Mouse (Mus musculus): ENCODE measurements around the gene Ifi47.

Gene Ifi47

GRCm38 (mm10) chr11:49090551-49090950 lies 14.2 kb downstream of the Ifi47 start:
- no peak for DNase-seq

GRCm38 (mm10) chr11:49091171-49091570 lies 14.8 kb downstream of the Ifi47 start:
- no peak for DNase-seq

- DNase-seq = no peak
Measured at GRCm38 (mm10) chr11:49092053-49092586, 15.7 kb downstream of the Ifi47 start.

GRCm38 (mm10) chr11:49092786-49093185 lies 16.4 kb downstream of the Ifi47 start:
- DNase-seq = no peak

- DNase-seq = no peak
Measured at GRCm38 (mm10) chr11:49093861-49094660, 17.7 kb downstream of the Ifi47 start.

- DNase-seq = no peak
Measured at GRCm38 (mm10) chr11:49095367-49095766, 19.0 kb downstream of the Ifi47 start.

GRCm38 (mm10) chr11:49100409-49100808 lies 24.0 kb downstream of the Ifi47 start:
- no peak for DNase-seq

GRCm38 (mm10) chr11:49101500-49101899 lies 25.1 kb downstream of the Ifi47 start:
- no peak for DNase-seq

GRCm38 (mm10) chr11:49103047-49103693 lies 26.8 kb downstream of the Ifi47 start:
- peak; percentile 75 for DNase-seq

- DNase-seq = no peak
Measured at GRCm38 (mm10) chr11:49105752-49106151, 29.4 kb downstream of the Ifi47 start.

- DNase-seq = no peak
Measured at GRCm38 (mm10) chr11:49107650-49108537, 31.5 kb downstream of the Ifi47 start.

GRCm38 (mm10) chr11:49108833-49109232 lies 32.4 kb downstream of the Ifi47 start:
- DNase-seq = no peak

- no peak for DNase-seq
Measured at GRCm38 (mm10) chr11:49111000-49111399, 34.6 kb downstream of the Ifi47 start.

GRCm38 (mm10) chr11:49112624-49113219 lies 36.3 kb downstream of the Ifi47 start:
- DNase-seq = peak; percentile 47

- no peak for DNase-seq
Measured at GRCm38 (mm10) chr11:49114158-49114557, 37.8 kb downstream of the Ifi47 start.

GRCm38 (mm10) chr11:49114774-49115173 lies 38.4 kb downstream of the Ifi47 start, which contains the start of gene Olfr1396:
Olfr1396 (minus strand) TSS chr11:49114874.
- no peak for DNase-seq

GRCm38 (mm10) chr11:49119635-49120034 lies 43.2 kb downstream of the Ifi47 start:
- DNase-seq = no peak

GRCm38 (mm10) chr11:49124169-49124568 lies 47.8 kb downstream of the Ifi47 start:
- DNase-seq = no peak

- no peak for DNase-seq
Measured at GRCm38 (mm10) chr11:49141974-49142373, 65.6 kb downstream of the Ifi47 start, which contains the start of gene Olfr1395. Olfr1395 (plus strand) TSS chr11:49142274.
